Mouse (Mus musculus) myocyte (in vitro differentiated cells): ENCODE measurements around the gene Zfp759.

Experiments used
- E2F4 ChIP-seq: IDR thresholded peaks from one replicate; pipeline ENCODE4 v1.6.1; 2011; ENCODE audit warnings: mild to moderate bottlenecking, control low read depth, moderate library complexity; ENCODE audit not compliant: insufficient read depth
- POLR2A ChIP-seq: IDR thresholded peaks from one replicate; pipeline ENCODE4 v1.6.1; 2011; ENCODE audit warnings: low read depth, mild to moderate bottlenecking, control low read depth, moderate library complexity; ENCODE audit not compliant: insufficient read length
- POLR2AphosphoS2 ChIP-seq: IDR thresholded peaks from one replicate; pipeline ENCODE4 v1.6.1; 2011; ENCODE audit warnings: low read depth, control low read depth; ENCODE audit not compliant: insufficient read length
- USF1 ChIP-seq: IDR thresholded peaks from one replicate; pipeline ENCODE4 v1.6.1; 2011; ENCODE audit warnings: low read depth, mild to moderate bottlenecking, control low read depth, moderate library complexity

DNA sequence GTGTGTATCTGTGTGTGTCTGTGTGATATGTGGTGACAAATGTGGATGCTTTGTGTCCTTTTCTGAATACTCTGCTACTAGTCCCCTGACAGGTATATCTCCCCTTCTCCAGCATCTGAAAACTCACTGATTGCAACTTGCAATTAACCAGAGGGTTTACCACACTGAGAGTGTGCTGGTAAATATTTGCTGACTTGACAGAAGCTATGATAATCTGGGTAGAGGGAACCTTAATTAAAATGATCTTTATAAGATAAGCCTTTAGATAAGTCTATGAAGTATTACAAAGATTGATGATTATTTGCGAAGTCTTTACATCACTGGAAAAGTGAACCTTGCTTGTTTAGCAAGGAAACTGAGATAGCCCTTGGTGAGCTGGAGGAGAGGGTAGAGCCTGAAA, 3.0 kb downstream of the Zfp759 start:
- no peak for TF ChIP-seq USF1
- TF ChIP-seq POLR2A, result no peak
- TF ChIP-seq POLR2AphosphoS2, result no peak
- no peak for TF ChIP-seq E2F4
